8 mouse cellular contexts compared by ENCODE assay signal in the genomic region with DNA sequence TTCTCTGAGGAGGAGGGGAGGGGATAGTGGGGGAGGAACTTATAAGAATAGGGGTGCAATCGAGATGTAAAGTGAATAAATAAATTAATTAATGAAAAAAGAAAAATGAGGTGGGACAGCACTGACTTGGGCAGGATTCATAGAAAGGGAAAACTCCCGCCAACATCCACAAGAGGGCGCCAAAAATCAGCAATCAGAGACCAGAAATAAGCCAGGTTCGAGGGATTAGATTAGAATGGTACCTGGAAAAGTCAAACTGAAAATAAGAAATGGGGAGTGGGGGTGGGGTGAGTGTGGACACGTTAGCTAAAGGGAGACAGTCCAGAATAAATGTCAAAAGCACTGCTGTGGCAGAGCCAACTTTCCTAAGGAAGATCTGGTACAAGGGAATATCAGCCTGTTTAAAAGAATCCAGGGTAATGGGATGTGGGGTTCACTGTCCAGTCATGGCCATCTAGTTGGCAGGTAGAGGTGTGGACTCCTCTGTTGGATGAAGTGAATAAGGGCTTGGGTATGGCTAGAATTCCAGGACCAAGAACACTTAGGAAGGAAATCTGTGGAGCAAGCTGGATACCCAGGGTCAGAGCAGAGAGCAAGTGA. TPM values are rescaled to one million over a fixed set of nuclear protein-coding genes. Genes with fewer than 3 reads are reported as not detected.
DNase-seq lines count a peak whose midpoint lies in the region; ATAC-seq and TF ChIP-seq lines count a peak whose summit lies in the region.

No protein-coding gene starts in this region.

- 2% methylated on average over 5 of the region's 5 CpGs for WGBS in bone marrow, adult 2 months
- WGBS in forebrain, embryonic 12.5 days = 4% methylated on average over 5 of the region's 5 CpGs
- WGBS in hindbrain, embryonic 10.5 days = 4% methylated on average over 5 of the region's 5 CpGs
- WGBS in lung, adult 2 months = under 1% methylated on average over 5 of the region's 5 CpGs
- under 1% methylated on average over 5 of the region's 5 CpGs for WGBS in neural tube, embryonic 15.5 days

- peak; percentile 50 for DNase-seq in G1E (ENCODE audit: low spot score)
- DNase-seq in hindbrain, embryonic 10.5 days (ENCODE audit: low spot score) = peak; percentile 49
- DNase-seq in layer of hippocampus, adult 11-12 months (ENCODE audit: low spot score) = peak; percentile 68
- DNase-seq in lung, adult 2 months = peak; percentile 69
- DNase-seq in thymus, postnatal 36 days = peak; percentile 35 to 54

- H3K27ac ChIP-seq in bone marrow, adult 2 months (ENCODE audit: control insufficient read depth, insufficient read depth, low read depth, low read length, poor library complexity) = no peak overlapping the region
- no peak overlapping the region for H3K27ac ChIP-seq in forebrain, embryonic 12.5 days
- H3K27ac ChIP-seq in hindbrain, embryonic 10.5 days = no peak overlapping the region
- H3K27ac ChIP-seq in neural tube, embryonic 15.5 days (replicated peaks) = no peak overlapping the region

- H3K4me3 ChIP-seq in G1E (ENCODE audit: low read depth, low read length) = no peak overlapping the region
- H3K4me3 ChIP-seq in bone marrow, adult 2 months (replicated peaks; ENCODE audit: control insufficient read depth, low read depth, low read length) = no peak overlapping the region
- no peak overlapping the region for H3K4me3 ChIP-seq in forebrain, embryonic 12.5 days (replicated peaks)
- H3K4me3 ChIP-seq in hindbrain, embryonic 10.5 days = no peak overlapping the region
- H3K4me3 ChIP-seq in lung, adult 2 months (replicated peaks; ENCODE audit: extremely low read depth, low read depth, low read length) = no peak overlapping the region
- no peak overlapping the region for H3K4me3 ChIP-seq in neural tube, embryonic 15.5 days (replicated peaks)

- ATAC-seq in G1E (ENCODE audit: extremely low read depth, insufficient number of reproducible peaks, low FRiP score, poor library complexity, severe bottlenecking) = peak; percentile 64
- ATAC-seq in forebrain, embryonic 12.5 days (ENCODE audit: low FRiP score) = peak; percentile 64; the same call in 1 of the 2 replicates
- peak; percentile 45; the same call in 1 of the 2 replicates for ATAC-seq in neural tube, embryonic 15.5 days (ENCODE audit: low FRiP score)

- no peaks in the 10 kb centered on the region for H3K9me3 ChIP-seq in G1E (replicated peaks)
- no peaks in the 10 kb centered on the region for H3K9me3 ChIP-seq in forebrain, embryonic 12.5 days
- H3K9me3 ChIP-seq in hindbrain, embryonic 10.5 days = no peaks in the 10 kb centered on the region
- no peaks in the 10 kb centered on the region for H3K9me3 ChIP-seq in neural tube, embryonic 15.5 days (replicated peaks)

- no peak for TF ChIP-seq POLR2A in bone marrow, adult 2 months (IDR thresholded peaks at IDR 0.05; ENCODE audit: borderline replicate concordance, control insufficient read depth, low read depth, low read length)
- no peak for TF ChIP-seq POLR2A in lung, adult 2 months (IDR thresholded peaks at IDR 0.05; ENCODE audit: borderline replicate concordance, extremely low read depth, low read depth, low read length)

- no peak overlapping the region for H3K4me2 ChIP-seq in forebrain, embryonic 12.5 days
- H3K4me2 ChIP-seq in neural tube, embryonic 15.5 days = no peak overlapping the region

- peaks cover 14% of the 10 kb centered on the region for H3K4me1 ChIP-seq in G1E (ENCODE audit: insufficient read depth, low read depth, low read length)
- H3K4me1 ChIP-seq in bone marrow, adult 2 months (ENCODE audit: control insufficient read depth, insufficient read depth, low read length) = peaks cover 1% of the 10 kb centered on the region; the same call in 1 of the 2 replicates
- H3K4me1 ChIP-seq in forebrain, embryonic 12.5 days = peaks cover 4% of the 10 kb centered on the region; the same call in 1 of the 2 replicates
- no peaks in the 10 kb centered on the region; the same call in 1 of the 2 replicates for H3K4me1 ChIP-seq in hindbrain, embryonic 10.5 days (replicated peaks)
- peaks cover 12% of the 10 kb centered on the region for H3K4me1 ChIP-seq in lung, adult 2 months (ENCODE audit: control insufficient read depth, insufficient read depth, low read length)
- no peaks in the 10 kb centered on the region for H3K4me1 ChIP-seq in neural tube, embryonic 15.5 days

- H3K9ac ChIP-seq in forebrain, embryonic 12.5 days = no peak overlapping the region
- no peak overlapping the region for H3K9ac ChIP-seq in neural tube, embryonic 15.5 days (replicated peaks)

- peaks cover 21% of the 10 kb centered on the region for H3K27me3 ChIP-seq in G1E (ENCODE audit: insufficient read depth, low read length)
- no peaks in the 10 kb centered on the region for H3K27me3 ChIP-seq in forebrain, embryonic 12.5 days
- H3K27me3 ChIP-seq in hindbrain, embryonic 10.5 days (ENCODE audit: insufficient read depth, poor library complexity, severe bottlenecking) = no peaks in the 10 kb centered on the region
- no peaks in the 10 kb centered on the region for H3K27me3 ChIP-seq in neural tube, embryonic 15.5 days (replicated peaks)

- no peaks in the 10 kb centered on the region for H3K36me3 ChIP-seq in G1E (replicated peaks)
- H3K36me3 ChIP-seq in forebrain, embryonic 12.5 days (replicated peaks) = no peaks in the 10 kb centered on the region
- H3K36me3 ChIP-seq in hindbrain, embryonic 10.5 days = no peaks in the 10 kb centered on the region
- no peaks in the 10 kb centered on the region for H3K36me3 ChIP-seq in neural tube, embryonic 15.5 days

- peak; percentile 86 for TF ChIP-seq CTCF in G1E (IDR thresholded peaks at IDR 0.05; ENCODE audit: low read depth, low read length)
- peak; percentile 32; the same call in 1 of the 2 replicates for TF ChIP-seq CTCF in bone marrow, adult 2 months (IDR thresholded peaks at IDR 0.05; ENCODE audit: control insufficient read depth, insufficient read depth, low read length)
- peak; percentile 40; the same call in 1 of the 2 replicates for TF ChIP-seq CTCF in lung, adult 2 months (IDR thresholded peaks at IDR 0.05; ENCODE audit: insufficient read depth, low read length)

RNA-seq across cellular contexts. Expression of a gene that starts 41.9 kb away (rescaled TPM):
- total RNA-seq in G1E (2014; fragmentation: Nextera tagmentation) (not detected in 2 replicates), G1E (2017) (0.12 and 0.33 TPM in 2 replicates)
- not detected in 2 replicates for polyA plus RNA-seq in G1E (2012)
- 0.25 TPM in 1 of 2 replicates, not detected in the other for polyA plus RNA-seq in bone marrow, adult 2 months (2011; ENCODE audit: insufficient read depth, insufficient read length, low replicate concordance, missing spikeins)
- polyA plus RNA-seq in forebrain, embryonic 12.5 days (2016; fragmentation: Nextera tagmentation; extraction: Ambion mirVana) = 4.9 and 8.1 TPM in 2 replicates
- polyA plus RNA-seq in hindbrain, embryonic 10.5 days (2016; fragmentation: Nextera tagmentation; extraction: Ambion mirVana) = 6.9 and 9.0 TPM in 2 replicates
- polyA plus RNA-seq in lung, adult 2 months (2012; rRNA removed) = 48.8 and 72.0 TPM in 2 replicates
- 2.4 and 2.6 TPM in 2 replicates for polyA plus RNA-seq in neural tube, embryonic 15.5 days (2015; fragmentation: Nextera tagmentation; extraction: Ambion mirVana)

Comparison
In these comparisons a context has a peak if more than half of its experiments do, and no peak if none do; other contexts are left out.
1. CTCF ChIP-seq: peak in every context shown above with its lines; median percentile 86 in G1E; 40 in lung, adult 2 months; 32 in bone marrow, adult 2 months.